22 mouse cellular contexts compared by ENCODE assay signal in genomic region chr15:103039609-103040008, GRCm38 (mm10). TPM values are rescaled to one million over a fixed set of nuclear protein-coding genes. Genes with fewer than 3 reads are reported as not detected.
DNase-seq lines count a peak whose midpoint lies in the region; ATAC-seq lines count a peak whose summit lies in the region.
"Had no signal": no experiment of that assay in that cellular context is flagged by ENCODE, and none has a peak within 500 bp of the region (broad histone marks: within the 10 kb centered on the region; RNA-seq: fewer than 3 reads in every experiment).

No protein-coding gene starts in this region.

- ATAC-seq in embryonic facial prominence, embryonic 11.5 days (replicated peaks; ENCODE audit: insufficient number of reproducible peaks, low FRiP score, low TSS enrichment, low read depth): no peak
- no peak for ATAC-seq in hindbrain, embryonic 14.5 days (ENCODE audit: low FRiP score)
- ATAC-seq in neural tube, embryonic 13.5 days (ENCODE audit: low read depth): no peak
- ATAC-seq: forebrain, postnatal 0 days had no signal

- H3K27ac ChIP-seq in embryonic facial prominence, embryonic 11.5 days (replicated peaks; ENCODE audit: low read depth, low read length): no peak overlapping the region
- H3K27ac ChIP-seq in embryonic facial prominence, embryonic 10.5 days (replicated peaks): no peak overlapping the region
- H3K27ac ChIP-seq in brown adipose tissue, adult 24 weeks (replicated peaks; ENCODE audit: low read depth, low read length): peak overlapping the region; percentile 29
- H3K27ac ChIP-seq in hindbrain, embryonic 14.5 days: peak overlapping the region; percentile 79
- peak overlapping the region; percentile 85 for H3K27ac ChIP-seq in neural tube, embryonic 13.5 days (replicated peaks)
- H3K27ac ChIP-seq: gastrocnemius, adult 2 months; left cerebral cortex, adult 2 months; limb, embryonic 12.5 days; liver, embryonic 13.5 days; lung, embryonic 15.5 days had no signal

- no peak overlapping the region for H3K9ac ChIP-seq in embryonic facial prominence, embryonic 11.5 days (replicated peaks; ENCODE audit: low read length)
- H3K9ac ChIP-seq in hindbrain, embryonic 14.5 days: peak overlapping the region; percentile 76
- H3K9ac ChIP-seq in neural tube, embryonic 13.5 days: peak overlapping the region; percentile 77
- H3K9ac ChIP-seq: forebrain, postnatal 0 days; limb, embryonic 12.5 days; liver, embryonic 13.5 days; lung, embryonic 15.5 days had no signal

- no peak overlapping the region for H3K4me2 ChIP-seq in embryonic facial prominence, embryonic 11.5 days (ENCODE audit: low read depth, low read length)
- peak overlapping the region; percentile 50 for H3K4me2 ChIP-seq in hindbrain, embryonic 14.5 days (replicated peaks)
- peak overlapping the region; percentile 67 for H3K4me2 ChIP-seq in neural tube, embryonic 13.5 days
- H3K4me2 ChIP-seq: limb, embryonic 12.5 days; liver, embryonic 13.5 days; lung, embryonic 15.5 days had no signal

- no peaks in the 10 kb centered on the region for H3K4me1 ChIP-seq in embryonic facial prominence, embryonic 11.5 days (ENCODE audit: control insufficient read depth, insufficient read depth, low read length)
- H3K4me1 ChIP-seq in embryonic facial prominence, embryonic 10.5 days: no peaks in the 10 kb centered on the region; the same call in 1 of the 2 replicates
- 0 out of 2 replicates have a peak, but pooled peaks cover 5% of the 10 kb centered on the region for H3K4me1 ChIP-seq in brown adipose tissue, adult 24 weeks (ENCODE audit: control insufficient read depth, insufficient read depth, insufficient read length, low read length)
- peaks cover 15% of the 10 kb centered on the region for H3K4me1 ChIP-seq in hindbrain, embryonic 14.5 days (replicated peaks; ENCODE audit: control insufficient read depth, insufficient read depth, low read length)
- peaks cover 99% of the 10 kb centered on the region for H3K4me1 ChIP-seq in neural tube, embryonic 13.5 days (replicated peaks)
- H3K4me1 ChIP-seq: liver, embryonic 13.5 days had no signal

- WGBS in embryonic facial prominence, embryonic 11.5 days: 3% methylated on average over 3 of the region's 3 CpGs
- WGBS in embryonic facial prominence, embryonic 10.5 days: 9% methylated on average over 3 of the region's 3 CpGs
- WGBS in hindbrain, embryonic 14.5 days: 3% methylated on average over 3 of the region's 3 CpGs
- 6% methylated on average over 3 of the region's 3 CpGs for WGBS in neural tube, embryonic 13.5 days

- no peak overlapping the region for H3K4me3 ChIP-seq in embryonic facial prominence, embryonic 11.5 days (ENCODE audit: low read depth, low read length)
- H3K4me3 ChIP-seq in embryonic facial prominence, embryonic 10.5 days: no peak overlapping the region
- H3K4me3 ChIP-seq in brown adipose tissue, adult 24 weeks (ENCODE audit: insufficient read depth, low read depth, low read length): no peak overlapping the region
- peak overlapping the region; percentile 46 for H3K4me3 ChIP-seq in hindbrain, embryonic 14.5 days (replicated peaks; ENCODE audit: low read length)
- peak overlapping the region; percentile 46 for H3K4me3 ChIP-seq in neural tube, embryonic 13.5 days
- H3K4me3 ChIP-seq: gastrocnemius, adult 2 months; left cerebral cortex, adult 2 months; limb, embryonic 12.5 days; liver, embryonic 13.5 days; lung, embryonic 15.5 days had no signal

- no peaks in the 10 kb centered on the region for H3K36me3 ChIP-seq in embryonic facial prominence, embryonic 11.5 days (replicated peaks; ENCODE audit: control insufficient read depth, insufficient read depth, low read depth, low read length)
- H3K36me3 ChIP-seq in embryonic facial prominence, embryonic 10.5 days (replicated peaks): no peaks in the 10 kb centered on the region
- no peaks in the 10 kb centered on the region for H3K36me3 ChIP-seq in hindbrain, embryonic 14.5 days (replicated peaks; ENCODE audit: control insufficient read depth, insufficient read depth)
- H3K36me3 ChIP-seq in neural tube, embryonic 13.5 days: no peaks in the 10 kb centered on the region
- H3K36me3 ChIP-seq: limb, embryonic 12.5 days; liver, embryonic 13.5 days; lung, embryonic 15.5 days had no signal

- peak; percentile 0 for DNase-seq in embryonic facial prominence, embryonic 11.5 days (ENCODE audit: low spot score)
- no peak for DNase-seq in embryonic facial prominence, embryonic 10.5 days (ENCODE audit: low spot score)
- DNase-seq in hindbrain, embryonic 14.5 days (ENCODE audit: low spot score): no peak
- no peak for DNase-seq in left cerebral cortex, adult 9 months (ENCODE audit: low spot score in 2 of 2)
- no peak for DNase-seq in layer of hippocampus, adult 18-20 months (ENCODE audit: low spot score in 2 of 2)
- no peak for DNase-seq in cerebellum, adult 9-10 months
- DNase-seq: adrenal gland, adult 8-10 months; cerebellum, adult 18-20 months; forebrain, postnatal 0 days; gastrocnemius, adult 2 months; heart, adult 18-20 months; kidney, adult 8-10 months; liver, embryonic 13.5 days; midbrain, embryonic 14.5 days had no signal

- no peaks in the 10 kb centered on the region for H3K9me3 ChIP-seq in embryonic facial prominence, embryonic 11.5 days (replicated peaks; ENCODE audit: control insufficient read depth, low read length)
- no peaks in the 10 kb centered on the region for H3K9me3 ChIP-seq in embryonic facial prominence, embryonic 10.5 days
- H3K9me3 ChIP-seq in hindbrain, embryonic 14.5 days (ENCODE audit: control insufficient read depth, low read length): no peaks in the 10 kb centered on the region
- no peaks in the 10 kb centered on the region for H3K9me3 ChIP-seq in neural tube, embryonic 13.5 days
- H3K9me3 ChIP-seq: limb, embryonic 12.5 days; liver, embryonic 13.5 days; lung, embryonic 15.5 days had no signal

- peaks cover 88% of the 10 kb centered on the region for H3K27me3 ChIP-seq in embryonic facial prominence, embryonic 11.5 days (ENCODE audit: control insufficient read depth, insufficient read depth, low read length)
- peaks cover 100% of the 10 kb centered on the region for H3K27me3 ChIP-seq in embryonic facial prominence, embryonic 10.5 days (replicated peaks; ENCODE audit: low read depth, poor library complexity, severe bottlenecking)
- H3K27me3 ChIP-seq in hindbrain, embryonic 14.5 days (ENCODE audit: control insufficient read depth, insufficient read depth, low read length): peaks cover 94% of the 10 kb centered on the region
- H3K27me3 ChIP-seq in neural tube, embryonic 13.5 days: no peaks in the 10 kb centered on the region

RNA-seq across cellular contexts. Expression of gene Hoxc4, which starts 20.9 kb away (rescaled TPM):
- polyA plus RNA-seq in embryonic facial prominence, embryonic 11.5 days (2014; fragmentation: Nextera tagmentation; extraction: Ambion mirVana): 1.6 and 1.7 TPM in 2 replicates
- 0.11 and 0.16 TPM in 2 replicates for polyA plus RNA-seq in embryonic facial prominence, embryonic 10.5 days (2016; fragmentation: Nextera tagmentation; extraction: Ambion mirVana)
- polyA plus RNA-seq in brown adipose tissue, adult 24 weeks (2012; ENCODE audit: insufficient read depth, insufficient read length, missing spikeins): 9.4 and 13.7 TPM in 2 replicates
- 74.9 and 90.0 TPM in 2 replicates for polyA plus RNA-seq in hindbrain, embryonic 14.5 days (2014; fragmentation: Nextera tagmentation; extraction: Ambion mirVana)
- polyA plus RNA-seq in neural tube, embryonic 13.5 days (2015; fragmentation: Nextera tagmentation; extraction: Ambion mirVana): 40.2 and 49.9 TPM in 2 replicates
- total RNA-seq in layer of hippocampus, adult 18-20 months (2021): not detected
- total RNA-seq: forebrain, postnatal 0 days; left cerebral cortex, adult 2 months had no signal
- polyA plus RNA-seq: forebrain, postnatal 0 days; midbrain, embryonic 14.5 days had no signal

RNA-seq across cellular contexts. Expression of gene Hoxc6, which starts 41.6 kb away (rescaled TPM):
- polyA plus RNA-seq in embryonic facial prominence, embryonic 11.5 days (2014; fragmentation: Nextera tagmentation; extraction: Ambion mirVana): 0.17 and 0.43 TPM in 2 replicates
- not detected in 2 replicates for polyA plus RNA-seq in embryonic facial prominence, embryonic 10.5 days (2016; fragmentation: Nextera tagmentation; extraction: Ambion mirVana)
- 17.1 and 21.7 TPM in 2 replicates for polyA plus RNA-seq in brown adipose tissue, adult 24 weeks (2012; ENCODE audit: insufficient read depth, insufficient read length, missing spikeins)
- polyA plus RNA-seq in hindbrain, embryonic 14.5 days (2014; fragmentation: Nextera tagmentation; extraction: Ambion mirVana): 20.9 and 24.8 TPM in 2 replicates
- polyA plus RNA-seq in neural tube, embryonic 13.5 days (2015; fragmentation: Nextera tagmentation; extraction: Ambion mirVana): 46.8 and 51.1 TPM in 2 replicates
- total RNA-seq in layer of hippocampus, adult 18-20 months (2021): not detected
- total RNA-seq: forebrain, postnatal 0 days; hematopoietic stem cell, adult 5-6 weeks; left cerebral cortex, adult 2 months had no signal
- polyA plus RNA-seq: forebrain, postnatal 0 days; midbrain, embryonic 14.5 days had no signal

RNA-seq across cellular contexts. Expression of gene Hoxc8, which starts 49.2 kb away (rescaled TPM):
- not detected in 2 replicates for polyA plus RNA-seq in embryonic facial prominence, embryonic 11.5 days (2014; fragmentation: Nextera tagmentation; extraction: Ambion mirVana)
- polyA plus RNA-seq in embryonic facial prominence, embryonic 10.5 days (2016; fragmentation: Nextera tagmentation; extraction: Ambion mirVana): not detected in 2 replicates
- polyA plus RNA-seq in brown adipose tissue, adult 24 weeks (2012; ENCODE audit: insufficient read depth, insufficient read length, missing spikeins): 8.9 and 9.8 TPM in 2 replicates
- polyA plus RNA-seq in hindbrain, embryonic 14.5 days (2014; fragmentation: Nextera tagmentation; extraction: Ambion mirVana): 9.2 and 22.9 TPM in 2 replicates
- polyA plus RNA-seq in neural tube, embryonic 13.5 days (2015; fragmentation: Nextera tagmentation; extraction: Ambion mirVana): 75.8 and 85.5 TPM in 2 replicates
- total RNA-seq in layer of hippocampus, adult 18-20 months (2021): not detected
- total RNA-seq: forebrain, postnatal 0 days; heart, adult 18-20 months; hematopoietic stem cell, adult 5-6 weeks; left cerebral cortex, adult 2 months had no signal
- polyA plus RNA-seq: brain, embryonic 14.5 days; forebrain, postnatal 0 days; heart, embryonic 14.5 days; lung, embryonic 15.5 days; midbrain, embryonic 14.5 days had no signal

Comparison
In these comparisons a context has a peak if more than half of its experiments do, and no peak if none do; other contexts are left out.
1. H3K27ac ChIP-seq: peak in brown adipose tissue, adult 24 weeks (single experiment), hindbrain, embryonic 14.5 days (single experiment) and neural tube, embryonic 13.5 days (single experiment); none in embryonic facial prominence, embryonic 11.5 days (single experiment) and embryonic facial prominence, embryonic 10.5 days (single experiment).
2. H3K4me3 ChIP-seq: peak in hindbrain, embryonic 14.5 days (single experiment) and neural tube, embryonic 13.5 days (single experiment); none in embryonic facial prominence, embryonic 11.5 days (single experiment), embryonic facial prominence, embryonic 10.5 days (single experiment) and brown adipose tissue, adult 24 weeks (single experiment).
3. RNA of gene Hoxc6, which starts 41.6 kb away (polyA plus RNA-seq): 46.8 to 51.1 TPM in neural tube, embryonic 13.5 days, 20.9 to 24.8 TPM in hindbrain, embryonic 14.5 days and 17.1 to 21.7 TPM in brown adipose tissue, adult 24 weeks; 0.17 to 0.43 TPM in embryonic facial prominence, embryonic 11.5 days and not detected in embryonic facial prominence, embryonic 10.5 days; every median in the first group is over 10 times any median in the second.